Mouse (Mus musculus) olfactory bulb, adult 2 months (tissue): ENCODE results near the gene Tpd52l1. TPM values are rescaled to one million over a fixed set of nuclear protein-coding genes. Genes with fewer than 3 reads are reported as not detected.

ENCODE experiments used
- H3K27ac ChIP-seq: fragments of 200-500 bp; 2 replicates; pipeline ENCODE4 v1.5.1; 2012; ENCODE audit warnings: low read depth, low read length; ENCODE audit not compliant: insufficient read depth
- H3K4me1 ChIP-seq: fragments of 200-500 bp; 2 replicates; pipeline ENCODE4 v1.6.1; 2012; ENCODE audit warnings: low read length; ENCODE audit not compliant: control insufficient read depth, insufficient read depth
- H3K4me3 ChIP-seq: fragments of 200-500 bp; 2 replicates; pipeline ENCODE4 v1.5.1; 2012; ENCODE audit warnings: mild to moderate bottlenecking, low read depth, low read length, moderate library complexity; ENCODE audit not compliant: insufficient read depth
- CTCF ChIP-seq: fragments of 200-500 bp; IDR thresholded peaks from 2 replicates; pipeline ENCODE4 v1.5.1; 2012; ENCODE audit warnings: low read depth, mild to moderate bottlenecking, low read length, moderate library complexity; ENCODE audit not compliant: insufficient read depth
- POLR2A ChIP-seq: fragments of 200-500 bp; IDR thresholded peaks from 2 replicates; pipeline ENCODE4 v1.6.1; 2012; ENCODE audit warnings: mild to moderate bottlenecking, low read depth, low read length, moderate library complexity; ENCODE audit not compliant: insufficient read depth
- WGBS: fragments of 180-500 bp; shearing (Covaris S2); methylation state at CpG from one replicate; pipeline ENCODE4 v1.1.7; 2018; 5-methylcytosine and 5-hydroxymethylcytosine counted together
- polyA plus RNA-seq: library from polyadenylated mRNA; stranded (reverse); fragments of >200 nt; gene quantifications from 2 replicates; pipeline ENCODE4 v1.2.4, GENCODE M21; 2012; ENCODE audit warnings: low replicate concordance; ENCODE audit not compliant: missing spikeins, insufficient read depth, insufficient read length

Gene Tpd52l1
- polyA plus RNA-seq, 1 experiment: not detected

GRCm38 (mm10) chr10:31312865-31313848, 132.6 kb downstream of the Tpd52l1 start, which contains the start of gene Hddc2:
TSS of gene Hddc2 (plus strand) at chr10:31313383.
- TF ChIP-seq POLR2A: peak; percentile 74
- no peak for TF ChIP-seq CTCF
- peak within 1 kb of the TSS; percentile 66 for H3K27ac ChIP-seq
- WGBS: 2% methylated on average over 42 of the region's 44 CpGs

GRCm38 (mm10) chr10:31307024-31307598, 138.6 kb downstream of the Tpd52l1 start:
- 35% methylated on average over 1 of the region's 1 CpGs for WGBS
- no peak for TF ChIP-seq CTCF
- no peak for TF ChIP-seq POLR2A
- Histone ChIP-seq H3K4me1 (no peaks in the 10 kb centered on the region), H3K4me3 (no peak overlapping the region), H3K27ac (no peak overlapping the region)

More at GRCm38 (mm10) chr10:31312865-31313848, 132.6 kb downstream of the Tpd52l1 start, which contains the start of gene Hddc2:
- Histone ChIP-seq H3K4me3 (peak within 1 kb of the TSS; percentile 68), H3K4me1 (no peaks in the 10 kb centered on the region)

GRCm38 (mm10) chr10:31303446-31303845, 142.3 kb downstream of the Tpd52l1 start:
- H3K4me1 ChIP-seq: no peaks in the 10 kb centered on the region
- no peak overlapping the region for H3K27ac ChIP-seq
- no peak for TF ChIP-seq CTCF
- no peak for TF ChIP-seq POLR2A
- H3K4me3 ChIP-seq: no peak overlapping the region
- WGBS: 93% methylated on average over 2 of the region's 2 CpGs

- no peak overlapping the region for H3K4me3 ChIP-seq
- no peaks in the 10 kb centered on the region for H3K4me1 ChIP-seq
- TF ChIP-seq POLR2A (no peak), CTCF (no peak)
- H3K27ac ChIP-seq: no peak overlapping the region
- 83% methylated on average over 1 of the region's 1 CpGs for WGBS
Observed at GRCm38 (mm10) chr10:31300292-31300691, 145.5 kb downstream of the Tpd52l1 start.

- Histone ChIP-seq H3K27ac (no peak overlapping the region), H3K4me3 (no peak overlapping the region), H3K4me1 (no peaks in the 10 kb centered on the region)
- TF ChIP-seq CTCF (no peak), POLR2A (no peak)
- WGBS: 41% methylated on average over 6 of the region's 6 CpGs
Observed at GRCm38 (mm10) chr10:31298921-31299574, 146.7 kb downstream of the Tpd52l1 start.

- TF ChIP-seq POLR2A (no peak), CTCF (no peak)
- Histone ChIP-seq H3K4me1 (no peaks in the 10 kb centered on the region), H3K4me3 (no peak overlapping the region), H3K27ac (no peak overlapping the region)
- 59% methylated on average over 2 of the region's 2 CpGs for WGBS
Observed at GRCm38 (mm10) chr10:31298263-31298662, 147.5 kb downstream of the Tpd52l1 start.

- Histone ChIP-seq H3K4me1 (no peaks in the 10 kb centered on the region), H3K27ac (no peak overlapping the region), H3K4me3 (no peak overlapping the region)
- no peak for TF ChIP-seq POLR2A
- no peak for TF ChIP-seq CTCF
- WGBS: 70% methylated on average over 4 of the region's 4 CpGs
Observed at GRCm38 (mm10) chr10:31297106-31297505, 148.7 kb downstream of the Tpd52l1 start.

- 79% methylated on average over 1 of the region's 1 CpGs for WGBS
- Histone ChIP-seq H3K27ac (no peak overlapping the region), H3K4me3 (no peak overlapping the region), H3K4me1 (no peaks in the 10 kb centered on the region)
- TF ChIP-seq CTCF: no peak
- TF ChIP-seq POLR2A: no peak
Observed at GRCm38 (mm10) chr10:31296458-31296857, 149.3 kb downstream of the Tpd52l1 start.

- no peak overlapping the region for H3K27ac ChIP-seq
- no peaks in the 10 kb centered on the region for H3K4me1 ChIP-seq
- no peak overlapping the region for H3K4me3 ChIP-seq
- TF ChIP-seq POLR2A (no peak), CTCF (no peak)
- WGBS: 27% methylated on average over 5 of the region's 5 CpGs
Observed at GRCm38 (mm10) chr10:31295705-31296104, 150.1 kb downstream of the Tpd52l1 start.
